Mouse (Mus musculus) G1E (cell line): ENCODE measurements around the gene 1700020A23Rik. TPM values are rescaled to one million over a fixed set of nuclear protein-coding genes. Genes with fewer than 3 reads are reported as not detected.
"Not testable (repeated sequence)": the region's sequence is repeated elsewhere in the genome, so short reads cannot be mapped to it uniquely, and the experiment has no call there.

Source experiments
- ATAC-seq: 2 replicates; pipeline ENCODE4 v1.8.0; 2016; ENCODE audit warnings: mild to moderate bottlenecking; ENCODE audit not compliant: insufficient number of reproducible peaks, poor library complexity, low FRiP score, severe bottlenecking; ENCODE audit errors: extremely low read depth
- DNase-seq: peaks from one replicate; pipeline ENCODE4 v3.0.0; 2012; ENCODE audit warnings: low spot score
- H3K27me3 ChIP-seq: 2 replicates; pipeline ENCODE4 v1.6.1; 2012; ENCODE audit warnings: mild to moderate bottlenecking, low read length, inconsistent platforms; ENCODE audit not compliant: insufficient read depth
- H3K36me3 ChIP-seq: replicated peaks from 2 replicates; pipeline ENCODE3; 2012; ENCODE audit warnings: mild to moderate bottlenecking, inconsistent platforms
- H3K4me1 ChIP-seq: 2 replicates; pipeline ENCODE4 v1.6.1; 2012; ENCODE audit warnings: low read depth, low read length, inconsistent platforms, mixed read lengths; ENCODE audit not compliant: insufficient read depth
- H3K4me3 ChIP-seq: 2 replicates; pipeline ENCODE4 v1.5.1; 2012; ENCODE audit warnings: low read depth, mild to moderate bottlenecking, inconsistent platforms, low read length, moderate library complexity, mixed read lengths
- H3K9me3 ChIP-seq: replicated peaks from 2 replicates; pipeline ENCODE4 v1.6.1; 2012; ENCODE audit warnings: inconsistent platforms
- CTCF ChIP-seq: IDR thresholded peaks from 2 replicates; pipeline ENCODE4 v1.5.1; 2012; ENCODE audit warnings: low read depth, low read length, inconsistent platforms, mixed read lengths
- GATA1 ChIP-seq: IDR thresholded peaks from 2 replicates; pipeline ENCODE4 v1.6.1; 2012; ENCODE audit warnings: borderline replicate concordance, low read length, inconsistent platforms, mixed read lengths
- GATA2 ChIP-seq: IDR thresholded peaks from 2 replicates; pipeline ENCODE4 v1.6.1; 2012; ENCODE audit warnings: low read depth, low read length, inconsistent platforms, borderline replicate concordance
- POLR2AphosphoS5 ChIP-seq: IDR thresholded peaks from 2 replicates; pipeline ENCODE4 v1.6.1; 2012; ENCODE audit warnings: low read depth, low read length, inconsistent platforms; ENCODE audit not compliant: insufficient replicate concordance
- TAL1 ChIP-seq: conservative IDR thresholded peaks from 2 replicates; pipeline ENCODE4 v1.6.1; 2012; ENCODE audit warnings: low read depth, low read length, inconsistent platforms, mixed read lengths
- polyA plus RNA-seq: library from polyadenylated mRNA; stranded (reverse); fragments of >175 nt; gene quantifications from 2 replicates; pipeline ENCODE4 v1.2.3, GENCODE M21; 2012
- total RNA-seq, 2 experiments: library from RNA; stranded (forward) in 1 of 2; stranded (reverse) in 1 of 2; fragments of 200-1000 nt in 1 of 2; fragments of >200 nt in 1 of 2; fragmentation: Nextera tagmentation in 1 of 2; gene quantifications; 2 replicates each; pipeline ENCODE4 v1.2.3; 2014 to 2017

Gene 1700020A23Rik
- total RNA-seq (2014; fragmentation: Nextera tagmentation) (not detected in 2 replicates), total RNA-seq (2017) (not detected in 2 replicates), polyA plus RNA-seq (not detected in 2 replicates)

GRCm38 (mm10) chr2:130404939-130405338 is at the start of gene 1700020A23Rik, which contains the start of gene Gm28372:
TSS of gene 1700020A23Rik (plus strand) at chr2:130405259.
TSS of gene Gm28372 (plus strand) at chr2:130405239.
- ATAC-seq (no peak), DNase-seq (no peak)
- no peaks in the 10 kb centered on the region for H3K9me3 ChIP-seq
- H3K4me3 ChIP-seq, result no peak within 1 kb of the TSS
- H3K27me3 ChIP-seq, result peaks cover 33% of the 10 kb centered on the region
- H3K4me1 ChIP-seq, result no peaks in the 10 kb centered on the region
- TF ChIP-seq GATA1 (no peak), GATA2 (no peak)
- no peaks in the 10 kb centered on the region for H3K36me3 ChIP-seq

- TF ChIP-seq GATA1, result no peak
- TF ChIP-seq TAL1, result no peak
- no peak for TF ChIP-seq CTCF
- TF ChIP-seq POLR2AphosphoS5, result no peak
- TF ChIP-seq GATA2, result no peak
- H3K9me3 ChIP-seq, result no peaks in the 10 kb centered on the region
- ATAC-seq (no peak), DNase-seq (no peak)
- H3K4me3 ChIP-seq, result no peak overlapping the region
- peaks cover 14% of the 10 kb centered on the region; the same call in 1 of the 2 replicates for H3K27me3 ChIP-seq
- no peaks in the 10 kb centered on the region for H3K36me3 ChIP-seq
- no peaks in the 10 kb centered on the region; the same call in 1 of the 2 replicates for H3K4me1 ChIP-seq
Measured at GRCm38 (mm10) chr2:130357551-130357950, 47.5 kb upstream of the 1700020A23Rik start.

- Histone ChIP-seq H3K4me1 (no peaks in the 10 kb centered on the region; the same call in 1 of the 2 replicates), H3K36me3 (no peaks in the 10 kb centered on the region), H3K27me3 (peaks cover 14% of the 10 kb centered on the region; the same call in 1 of the 2 replicates), H3K4me3 (no peak overlapping the region), H3K9me3 (no peaks in the 10 kb centered on the region)
- ATAC-seq, result no peak
- TF ChIP-seq GATA1 (no peak), GATA2 (no peak), TAL1 (no peak)
- no peak for DNase-seq
Measured at GRCm38 (mm10) chr2:130358852-130359251, 46.2 kb upstream of the 1700020A23Rik start.

DNA sequence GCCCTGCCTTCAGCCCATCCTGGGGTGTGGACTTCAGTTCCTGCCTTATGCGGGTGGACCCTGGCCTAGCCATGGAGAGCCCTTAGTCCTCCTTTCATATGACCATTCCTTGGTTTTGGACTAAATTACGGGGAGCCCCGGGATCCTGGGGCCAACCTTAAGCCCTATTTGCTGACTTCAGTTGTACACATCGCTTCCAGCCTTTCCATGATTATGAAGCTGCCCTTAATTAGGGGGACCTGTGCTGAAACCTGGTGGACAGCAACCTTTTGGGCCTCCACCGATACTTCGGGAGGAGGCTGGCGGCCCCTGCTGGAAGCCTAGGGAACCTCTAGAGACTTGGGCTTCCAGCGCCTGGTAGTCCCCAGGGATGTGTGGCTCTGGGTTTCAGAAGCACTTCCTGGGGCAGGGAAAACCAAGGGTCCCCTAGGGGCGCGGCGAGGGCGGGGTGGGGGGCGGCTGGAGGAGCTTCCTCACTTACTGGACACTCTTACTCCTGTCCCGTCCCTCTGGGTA is 42.5 kb upstream of the 1700020A23Rik start:
- no peaks in the 10 kb centered on the region for H3K9me3 ChIP-seq
- H3K4me1 ChIP-seq, result no peaks in the 10 kb centered on the region; the same call in 1 of the 2 replicates
- H3K36me3 ChIP-seq, result no peaks in the 10 kb centered on the region
- peaks cover 31% of the 10 kb centered on the region for H3K27me3 ChIP-seq
- ATAC-seq, result no peak
- DNase-seq, result peak; percentile 42
- TF ChIP-seq GATA1 (no peak), POLR2AphosphoS5 (no peak), GATA2 (no peak), TAL1 (no peak), CTCF (no peak)
- H3K4me3 ChIP-seq, result no peak overlapping the region

- H3K27me3 ChIP-seq, result peaks cover 25% of the 10 kb centered on the region
- no peaks in the 10 kb centered on the region for H3K36me3 ChIP-seq
- peaks cover 3% of the 10 kb centered on the region; the same call in 1 of the 2 replicates for H3K4me1 ChIP-seq
- no peak overlapping the region for H3K4me3 ChIP-seq
- DNase-seq (no peak), ATAC-seq (no peak)
- H3K9me3 ChIP-seq, result no peaks in the 10 kb centered on the region
- no peak for TF ChIP-seq POLR2AphosphoS5
- TF ChIP-seq TAL1, result no peak
- TF ChIP-seq CTCF, result no peak
- no peak for TF ChIP-seq GATA1
- no peak for TF ChIP-seq GATA2
Measured at GRCm38 (mm10) chr2:130365211-130366094, 39.6 kb upstream of the 1700020A23Rik start.

GRCm38 (mm10) chr2:130367386-130367785 is 37.7 kb upstream of the 1700020A23Rik start:
- TF ChIP-seq GATA1 (no peak), GATA2 (no peak), POLR2AphosphoS5 (no peak), TAL1 (no peak), CTCF (no peak)
- DNase-seq, result no peak
- peaks cover 17% of the 10 kb centered on the region for H3K27me3 ChIP-seq

DNA sequence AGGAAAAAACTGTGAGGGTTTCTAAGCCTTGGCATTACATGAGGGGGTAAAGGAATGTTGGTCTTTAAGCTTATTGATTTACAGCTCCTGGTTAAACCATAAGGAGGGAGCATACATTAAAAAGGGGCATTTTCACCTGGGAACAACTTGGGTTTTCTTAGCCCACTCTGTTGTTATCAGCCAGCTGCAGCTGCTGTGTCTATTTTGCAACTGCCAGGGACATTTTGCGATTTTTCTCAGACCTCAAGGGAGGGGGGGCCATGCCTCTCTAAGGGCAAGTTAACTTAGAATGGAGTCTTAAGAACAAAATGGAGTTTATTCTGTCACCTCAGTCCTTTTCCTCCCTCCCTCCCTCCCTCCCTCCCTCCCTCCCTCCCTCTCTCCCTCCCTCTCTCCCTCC is 32.0 kb upstream of the 1700020A23Rik start:
- not testable (repeated sequence) for H3K4me3 ChIP-seq, H3K4me1 ChIP-seq, DNase-seq, ATAC-seq, H3K36me3 ChIP-seq, H3K9me3 ChIP-seq
- H3K27me3 ChIP-seq, result peaks cover 14% of the 10 kb centered on the region

More at GRCm38 (mm10) chr2:130367386-130367785, 37.7 kb upstream of the 1700020A23Rik start:
- Histone ChIP-seq H3K4me3 (no peak overlapping the region), H3K4me1 (peaks cover 7% of the 10 kb centered on the region; the same call in 1 of the 2 replicates), H3K9me3 (no peaks in the 10 kb centered on the region), H3K36me3 (no peaks in the 10 kb centered on the region)
- no peak for ATAC-seq
